Mouse (Mus musculus): ENCODE measurements around the gene Map6. TPM values are rescaled to one million over a fixed set of nuclear protein-coding genes. Genes with fewer than 3 reads are reported as not detected.

The Map6 gene
- total RNA-seq, 1 experiment from 2014 or later: 7.0 TPM

GRCm38 (mm10) chr7:99263509-99263908 is 3.7 kb upstream of the Map6 start:
- no peak for DNase-seq

DNA sequence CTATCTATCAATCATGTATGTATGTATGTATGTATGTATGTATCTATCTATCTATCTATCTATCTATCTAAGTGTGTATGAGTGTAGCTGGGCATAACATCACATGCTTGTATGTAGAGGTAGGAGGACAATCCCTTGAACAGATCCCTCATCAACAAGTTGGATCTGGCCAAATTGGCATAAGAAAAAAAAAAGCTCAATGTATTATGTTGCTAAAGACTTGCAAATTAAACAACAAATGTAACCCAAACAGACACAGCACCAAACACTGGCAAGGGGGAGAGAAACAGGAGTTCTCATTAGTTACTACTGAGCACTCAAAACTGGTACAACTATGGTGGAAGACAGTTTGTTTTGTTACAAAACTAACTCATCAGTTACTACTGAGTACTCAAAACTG is 2.6 kb upstream of the Map6 start:
- DNase-seq: no peak

DNA sequence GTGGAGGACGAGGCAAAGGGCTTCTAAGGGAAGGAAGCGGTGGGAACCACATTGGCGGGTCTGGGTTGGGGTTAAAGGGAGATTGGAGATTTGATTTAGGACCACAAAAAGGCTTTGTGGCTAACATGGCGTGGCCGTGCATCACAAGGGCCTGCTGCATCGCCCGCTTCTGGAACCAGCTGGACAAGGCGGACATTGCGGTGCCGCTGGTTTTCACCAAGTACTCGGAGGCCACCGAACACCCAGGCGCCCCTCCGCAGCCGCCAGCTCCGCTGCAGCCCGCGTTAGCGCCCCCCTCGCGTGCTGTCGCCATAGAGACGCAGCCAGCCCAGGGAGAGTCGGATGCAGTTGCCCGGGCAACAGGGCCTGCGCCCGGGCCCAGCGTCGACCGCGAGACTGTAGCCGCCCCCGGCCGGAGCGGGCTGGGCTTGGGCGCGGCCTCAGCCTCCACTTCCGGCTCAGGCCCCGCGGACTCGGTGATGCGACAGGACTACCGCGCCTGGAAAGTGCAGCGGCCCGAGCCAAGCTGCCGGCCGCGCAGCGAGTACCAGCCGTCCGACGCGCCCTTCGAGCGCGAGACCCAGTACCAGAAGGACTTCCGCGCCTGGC is 754 bp downstream of the Map6 start:
- DNase-seq: peak; percentile 73

DNA sequence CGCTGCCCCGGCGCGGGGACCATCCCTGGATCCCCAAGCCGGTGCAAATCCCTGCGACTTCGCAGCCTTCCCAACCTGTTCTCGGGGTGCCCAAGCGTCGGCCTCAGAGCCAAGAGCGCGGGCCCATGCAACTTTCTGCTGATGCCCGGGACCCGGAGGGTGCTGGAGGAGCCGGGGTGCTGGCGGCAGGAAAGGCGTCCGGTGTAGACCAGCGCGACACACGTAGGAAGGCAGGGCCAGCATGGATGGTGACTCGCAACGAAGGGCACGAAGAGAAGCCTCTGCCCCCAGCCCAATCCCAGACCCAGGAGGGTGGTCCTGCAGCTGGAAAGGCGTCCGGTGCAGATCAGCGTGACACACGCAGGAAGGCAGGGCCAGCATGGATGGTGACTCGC is 1.3 kb downstream of the Map6 start:
- peak; percentile 16 for DNase-seq

GRCm38 (mm10) chr7:99268951-99269945 is 2.0 kb downstream of the Map6 start:
- DNase-seq: peak; percentile 43

GRCm38 (mm10) chr7:99271630-99272029 is 4.4 kb downstream of the Map6 start:
- DNase-seq: no peak

- DNase-seq: no peak
These were observed 7.9 kb downstream of the Map6 start for GRCm38 (mm10) chr7:99275131-99275530.

DNA sequence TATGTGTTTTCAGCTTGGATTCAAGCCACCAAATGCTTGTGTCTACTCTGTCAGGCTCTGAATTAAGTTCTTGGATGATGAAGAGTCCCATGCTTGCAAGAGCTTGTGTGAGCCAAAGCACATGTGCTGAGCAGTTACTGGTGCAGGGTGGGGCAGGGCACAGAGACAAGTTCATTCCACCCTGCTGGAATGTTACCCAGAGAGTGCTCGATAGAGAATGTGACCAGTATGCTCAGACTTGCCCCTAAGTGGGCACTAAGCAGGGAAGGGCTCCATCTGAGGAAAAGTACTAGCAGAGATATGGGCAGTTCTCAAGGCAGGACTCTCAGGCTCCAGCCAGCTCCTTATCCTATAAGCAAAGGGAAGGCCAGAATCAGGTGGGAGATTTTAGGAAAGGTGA is 9.4 kb downstream of the Map6 start:
- DNase-seq: no peak

GRCm38 (mm10) chr7:99278309-99278708 is 11.1 kb downstream of the Map6 start:
- DNase-seq: no peak

DNA sequence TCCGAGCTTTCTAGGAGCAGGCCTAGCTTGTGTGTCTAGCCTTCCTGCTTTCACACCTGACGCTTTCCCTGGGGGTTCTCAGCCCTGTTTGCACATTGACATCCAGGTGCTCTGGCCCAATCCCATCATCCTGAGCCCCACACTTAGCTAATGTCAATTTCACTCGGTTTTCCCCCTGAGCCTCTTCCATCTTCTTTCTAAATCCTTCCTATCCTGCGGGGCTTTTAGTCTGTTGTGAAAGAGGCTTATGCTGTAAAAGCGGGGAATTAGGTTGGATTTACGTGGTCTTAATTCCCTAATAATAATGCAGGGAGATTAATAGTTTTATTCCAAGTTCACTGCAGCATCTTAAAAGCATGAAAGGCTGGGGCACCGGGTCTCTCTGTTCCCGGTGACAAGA is 12.3 kb downstream of the Map6 start:
- DNase-seq: no peak

DNA sequence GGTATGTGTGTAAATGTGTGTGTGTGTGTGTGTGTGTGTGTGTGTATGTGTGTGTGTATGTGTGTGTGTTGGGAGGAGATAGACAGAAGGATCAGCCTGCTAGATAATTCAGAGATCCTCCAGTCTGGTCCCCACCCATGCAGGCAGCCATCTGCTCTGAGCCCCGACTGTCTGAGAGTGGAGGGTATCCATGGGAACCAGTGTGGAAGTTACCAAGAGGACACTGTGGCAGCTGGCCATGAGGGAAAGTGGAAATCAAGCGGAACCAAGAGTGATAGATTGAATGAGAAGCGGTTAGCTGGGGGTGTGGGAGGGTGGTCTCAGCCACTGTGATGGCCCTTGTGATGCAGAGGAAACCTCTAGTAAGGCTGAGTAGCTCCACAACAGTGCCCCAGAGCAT is 20.0 kb downstream of the Map6 start:
- DNase-seq: no peak

DNA sequence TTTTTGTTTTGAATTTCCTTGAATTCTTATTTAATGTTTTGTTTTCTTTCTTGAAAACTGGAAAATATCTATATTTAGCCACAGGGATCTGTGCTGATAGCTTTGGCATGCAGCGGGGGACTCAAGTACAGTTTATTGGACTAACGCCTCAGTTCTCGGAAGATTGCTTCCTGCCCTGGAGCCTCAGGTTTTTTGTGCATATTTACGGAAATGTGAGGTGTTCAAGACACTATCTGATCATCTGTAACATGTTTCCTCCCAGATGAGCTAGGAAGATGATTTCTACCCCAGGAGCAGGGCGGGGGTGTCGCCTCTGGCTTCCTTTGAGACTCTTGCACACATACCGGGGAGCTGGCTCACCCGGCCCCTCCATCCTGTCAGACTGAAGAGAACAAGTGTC is 22.8 kb downstream of the Map6 start:
- DNase-seq: no peak

DNA sequence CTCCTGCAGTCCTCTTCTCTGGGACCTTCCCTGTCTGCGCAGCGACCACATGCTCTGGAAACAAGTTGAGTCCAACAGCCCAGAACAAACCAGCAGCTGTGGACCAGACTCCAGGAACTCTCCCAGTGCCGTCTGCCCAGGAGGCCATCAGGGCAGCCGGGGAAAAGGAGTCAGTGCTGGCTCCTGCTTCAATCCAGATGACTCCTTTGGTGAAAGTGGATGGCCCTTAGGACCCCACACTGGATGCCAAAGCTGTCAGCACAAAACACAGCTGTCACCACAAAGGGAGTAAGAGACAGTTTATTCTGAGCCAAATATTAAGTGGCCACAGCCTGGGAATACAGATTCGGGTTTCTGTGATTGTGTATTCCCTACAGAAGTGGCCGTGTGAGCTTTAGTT is 23.7 kb downstream of the Map6 start:
- no peak for DNase-seq

GRCm38 (mm10) chr7:99294198-99294780 is 27.0 kb downstream of the Map6 start:
- no peak for DNase-seq

GRCm38 (mm10) chr7:99295104-99295503 is 27.9 kb downstream of the Map6 start:
- peak; percentile 47 for DNase-seq

GRCm38 (mm10) chr7:99300650-99301175 is 33.5 kb downstream of the Map6 start:
- no peak for DNase-seq

DNA sequence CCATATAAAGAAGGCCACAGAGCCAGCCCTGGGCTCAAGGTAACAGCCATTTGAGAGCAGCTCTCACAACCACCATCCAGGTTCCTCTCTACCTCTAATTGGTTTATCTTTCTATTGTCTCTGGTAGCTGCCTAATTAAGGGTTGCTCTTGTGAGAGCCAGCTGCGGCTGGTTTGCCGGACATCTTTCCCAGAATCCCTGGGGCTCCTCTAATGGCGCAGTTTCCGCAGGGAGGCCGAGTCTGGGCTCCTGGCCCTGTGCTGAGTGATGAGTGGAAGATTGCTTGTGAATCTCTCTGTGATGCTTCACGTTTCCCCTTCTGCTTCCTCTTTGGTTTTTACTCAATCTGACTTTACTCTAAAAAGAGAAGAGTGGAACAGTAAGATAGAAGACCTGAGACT is 36.8 kb downstream of the Map6 start:
- no peak for DNase-seq

- peak; percentile 95 for DNase-seq
These were observed 37.7 kb downstream of the Map6 start for GRCm38 (mm10) chr7:99304949-99305372.

- DNase-seq: peak; percentile 43
These were observed 38.4 kb downstream of the Map6 start for GRCm38 (mm10) chr7:99305688-99306087.

- no peak for DNase-seq
These were observed 39.4 kb downstream of the Map6 start for GRCm38 (mm10) chr7:99306640-99307039.

DNA sequence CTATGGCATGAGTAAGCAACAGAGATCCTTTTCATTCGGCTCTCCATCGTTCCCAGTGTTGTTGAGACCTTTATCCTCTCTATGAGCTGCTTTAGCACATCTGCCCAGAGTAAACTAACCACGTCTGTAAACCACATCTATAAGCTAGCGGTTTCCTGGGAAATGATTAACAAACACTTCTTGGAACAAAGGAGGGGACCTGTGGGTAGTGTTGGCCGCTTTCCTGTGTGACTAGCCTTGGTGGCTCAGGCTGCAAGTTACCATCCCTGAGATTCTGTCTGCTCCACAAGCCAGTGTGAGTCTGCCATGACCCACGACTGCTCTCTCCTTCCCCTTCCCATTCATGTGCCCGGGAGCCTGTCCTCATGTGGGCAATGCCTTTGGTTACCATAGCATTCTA is 44.2 kb downstream of the Map6 start:
- no peak for DNase-seq

DNA sequence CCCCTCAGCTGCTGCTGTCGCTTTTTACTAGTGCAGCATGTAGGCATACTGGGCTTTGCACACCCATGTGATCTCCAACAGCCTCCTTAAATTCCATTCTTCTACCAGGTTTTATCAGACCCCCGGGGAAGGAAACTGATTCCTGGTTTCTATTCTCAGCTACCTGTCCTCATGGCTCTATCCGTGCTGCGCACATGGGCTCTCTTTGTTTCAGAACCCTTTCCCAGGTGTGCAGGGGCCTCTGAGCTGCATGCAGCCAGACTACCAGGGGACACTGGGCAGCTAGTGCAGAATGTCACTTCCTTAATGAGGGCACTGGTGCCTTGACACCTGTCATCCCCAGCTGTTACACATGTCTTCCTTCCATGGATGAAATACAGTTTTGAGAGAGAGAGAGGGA is 44.8 kb downstream of the Map6 start:
- no peak for DNase-seq

- DNase-seq: no peak
These were observed 45.5 kb downstream of the Map6 start for GRCm38 (mm10) chr7:99312671-99313143.

All from adrenal gland, postnatal 14 days (tissue).